Mouse (Mus musculus) left cerebral cortex, adult 9 months (tissue): ENCODE results near the gene BC016579.

Source experiments
- DNase-seq, 2 experiments: peaks; one replicate each; pipeline ENCODE4 v3.0.0; 2022; ENCODE audit warnings: low spot score in 2 of 2

BC016579 gene

GRCm38 (mm10) chr16:45653934-45654332, at the start of gene BC016579:
Gene BC016579, minus strand, starts transcription at chr16:45654068.
- no peak for DNase-seq

GRCm38 (mm10) chr16:45699301-45699700, 45.4 kb upstream of the BC016579 start:
- no peak for DNase-seq

DNA sequence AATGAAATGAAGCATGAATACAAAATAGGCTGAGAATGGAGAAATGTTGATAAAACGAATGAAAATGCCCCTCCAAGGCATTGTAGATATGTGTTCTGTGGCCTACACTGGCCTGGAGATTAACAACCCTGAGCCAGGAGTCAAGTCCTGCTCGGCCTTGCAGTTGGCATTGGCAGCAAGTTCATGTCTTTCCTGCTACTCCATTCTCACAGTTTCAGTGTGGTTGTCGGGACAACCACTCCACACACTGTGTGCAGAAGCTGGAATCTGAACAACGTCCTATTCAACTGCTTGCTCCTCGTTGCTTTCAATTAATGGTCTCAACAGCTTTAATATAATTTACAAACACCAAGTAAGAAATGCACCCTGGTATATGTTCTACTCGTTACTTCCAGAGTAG, 44.1 kb upstream of the BC016579 start:
- DNase-seq = no peak

- no peak for DNase-seq
Measured at GRCm38 (mm10) chr16:45695445-45696160, 41.7 kb upstream of the BC016579 start.

DNA sequence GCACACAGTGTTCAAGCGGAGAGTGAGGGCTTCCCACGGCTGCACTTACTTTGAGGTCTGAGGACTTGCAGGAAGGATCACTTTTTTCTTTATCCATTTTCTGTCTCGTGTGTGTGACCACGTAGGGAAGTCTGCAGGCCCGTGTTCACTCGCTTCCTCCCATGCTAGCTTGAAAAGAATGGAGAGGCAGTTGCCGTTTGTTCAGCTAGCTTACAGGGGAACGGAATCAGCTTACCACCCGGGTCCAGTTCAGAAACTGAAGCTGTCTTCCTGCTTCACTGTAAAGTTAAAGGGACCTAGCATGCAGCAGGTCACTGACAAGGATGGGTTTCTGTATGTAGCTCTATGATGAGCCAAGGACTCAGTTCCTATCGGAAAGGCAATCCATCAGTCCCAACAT, 39.7 kb upstream of the BC016579 start, which contains the start of gene Tmprss7:
Tmprss7 (minus strand) TSS at position 101 of the 400 bp plus-strand sequence.
- DNase-seq = no peak

DNA sequence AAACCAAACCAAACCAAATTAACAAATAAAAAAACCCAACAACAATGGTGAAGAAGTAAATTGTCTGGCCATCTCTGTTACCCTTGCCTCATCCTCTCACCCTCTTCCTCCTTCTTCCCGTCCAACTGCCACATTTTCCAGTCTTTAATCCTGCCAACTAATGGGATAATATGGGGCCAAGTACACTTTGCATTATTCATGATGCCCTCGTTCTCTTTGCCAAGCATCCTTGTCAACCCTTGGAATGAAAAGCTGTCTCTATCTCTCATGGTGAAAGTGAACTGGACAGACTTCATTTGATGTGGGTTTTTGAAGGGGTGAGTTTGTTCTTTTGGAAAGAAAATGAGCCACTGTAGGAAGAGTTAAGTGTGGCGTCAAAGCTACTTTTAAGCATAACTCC, 39.0 kb upstream of the BC016579 start:
- DNase-seq = no peak

- peak; percentile 28 to 60 for DNase-seq
Measured at GRCm38 (mm10) chr16:45690178-45690577, 36.3 kb upstream of the BC016579 start.

DNA sequence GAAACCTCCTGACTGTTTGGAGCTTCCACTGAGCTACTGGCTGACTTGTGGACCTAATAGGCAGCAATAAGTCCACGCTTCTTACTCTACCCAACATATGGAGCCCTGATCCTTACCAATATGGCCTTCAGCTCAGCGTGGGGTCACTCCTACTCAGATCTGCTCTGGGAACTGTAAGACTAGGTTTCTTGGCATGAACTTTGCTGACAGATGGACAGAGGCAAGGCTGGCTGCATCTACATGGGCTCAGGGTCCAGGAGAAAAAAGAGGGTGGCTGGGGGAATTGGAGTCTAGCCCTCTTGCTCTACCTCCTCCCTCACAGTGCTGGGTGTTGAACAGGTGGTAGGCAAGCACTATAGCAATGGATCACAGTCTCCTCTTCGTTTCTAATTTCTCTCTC, 33.0 kb upstream of the BC016579 start:
- no peak for DNase-seq

DNA sequence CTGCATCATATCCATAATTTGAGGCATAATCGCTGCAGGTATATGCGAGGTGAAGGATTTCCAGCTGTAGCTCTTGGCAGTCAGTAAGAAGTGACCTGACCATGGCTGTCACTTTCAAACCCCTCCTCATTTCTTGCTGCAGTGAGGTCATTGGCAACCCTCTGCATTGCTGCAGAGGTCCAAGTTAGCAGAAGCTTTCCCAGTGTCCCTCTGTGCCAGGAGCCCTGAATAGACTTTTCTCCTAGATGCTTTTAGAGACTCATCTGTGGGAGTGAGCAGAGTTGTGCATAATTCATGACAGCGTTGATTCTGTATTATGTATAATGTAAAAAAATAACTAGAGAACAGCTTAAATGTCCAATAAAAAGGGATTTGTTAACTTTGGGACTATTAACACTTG, 31.4 kb upstream of the BC016579 start:
- DNase-seq = peak in 1 of 2 experiments; percentile 39

DNA sequence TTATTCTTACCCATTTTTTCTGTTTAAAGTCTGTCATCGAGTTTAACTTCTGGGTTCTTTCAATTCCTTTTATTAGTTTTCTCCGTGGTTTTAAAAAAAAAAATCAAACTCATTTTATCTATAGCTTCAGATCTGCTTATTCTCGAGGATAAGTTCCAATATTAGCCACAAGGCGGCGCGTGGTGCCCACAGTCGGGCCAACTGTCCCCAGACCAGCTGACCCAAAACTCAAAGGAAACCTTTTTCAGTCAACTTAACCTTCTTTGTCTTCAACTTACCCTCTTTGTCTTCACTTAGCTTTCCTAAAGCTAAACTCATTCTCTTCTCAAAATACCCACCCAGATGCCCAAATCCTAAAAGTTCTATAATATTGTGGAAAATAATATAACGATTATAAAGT, 30.9 kb upstream of the BC016579 start:
- peak in 1 of 2 experiments; percentile 71 for DNase-seq

DNA sequence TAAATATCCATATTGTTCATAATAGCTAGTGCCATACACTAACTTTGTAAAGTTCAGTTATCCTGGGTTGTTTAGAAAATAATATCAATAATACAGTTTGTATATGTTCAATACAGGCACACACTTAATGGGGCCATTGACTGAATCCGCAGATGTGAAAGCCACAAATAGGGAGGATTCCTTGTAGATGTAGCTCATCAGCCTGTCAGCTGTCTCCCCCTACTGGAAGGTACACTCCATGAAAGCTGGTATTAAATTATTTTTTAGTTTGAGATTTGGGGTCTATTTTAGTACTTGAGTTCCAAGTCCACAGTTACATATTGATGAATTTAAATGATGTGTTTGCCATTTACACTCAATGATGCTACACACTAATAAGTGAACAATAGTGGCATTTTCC, 22.6 kb upstream of the BC016579 start:
- no peak for DNase-seq

DNA sequence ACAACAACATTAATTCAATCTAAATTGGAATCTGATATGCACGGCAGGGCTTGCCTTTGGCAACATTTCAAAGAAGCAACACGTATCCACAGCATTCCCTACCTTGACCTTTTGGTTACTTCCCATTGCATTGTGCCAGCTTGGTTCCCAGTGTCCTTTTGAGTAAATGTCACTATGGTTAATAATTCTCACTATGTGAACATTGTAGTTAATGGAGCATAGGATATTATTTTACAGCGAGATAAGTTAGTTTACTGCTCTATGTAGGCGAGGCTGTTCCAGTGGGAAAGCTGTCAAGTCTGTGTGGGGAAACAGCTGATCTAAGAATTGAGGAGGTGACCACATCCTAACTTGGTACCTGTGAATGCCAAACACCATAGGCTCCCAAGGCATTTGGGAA, 16.1 kb upstream of the BC016579 start:
- no peak for DNase-seq

DNA sequence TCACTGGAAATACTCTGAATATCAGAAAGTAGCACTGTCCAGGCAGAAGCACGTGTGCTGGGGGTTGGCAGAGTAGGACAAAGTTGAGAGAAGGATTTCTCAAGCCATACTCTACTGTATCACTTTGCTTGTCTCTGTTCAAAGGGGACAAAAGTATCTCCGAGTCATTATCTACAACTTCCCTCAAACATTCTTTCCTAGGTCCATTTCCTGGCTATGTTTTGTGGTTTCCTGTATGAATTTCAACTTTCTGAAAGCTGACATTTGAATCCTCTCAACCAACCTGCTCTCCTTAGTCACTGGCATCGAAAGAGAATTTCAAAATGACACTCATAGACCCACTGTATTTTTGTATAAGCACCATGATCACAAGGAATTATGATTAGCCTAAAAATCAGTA, 14.3 kb upstream of the BC016579 start:
- DNase-seq = no peak

- DNase-seq = no peak
Measured at GRCm38 (mm10) chr16:45666136-45666535, 12.3 kb upstream of the BC016579 start.

DNA sequence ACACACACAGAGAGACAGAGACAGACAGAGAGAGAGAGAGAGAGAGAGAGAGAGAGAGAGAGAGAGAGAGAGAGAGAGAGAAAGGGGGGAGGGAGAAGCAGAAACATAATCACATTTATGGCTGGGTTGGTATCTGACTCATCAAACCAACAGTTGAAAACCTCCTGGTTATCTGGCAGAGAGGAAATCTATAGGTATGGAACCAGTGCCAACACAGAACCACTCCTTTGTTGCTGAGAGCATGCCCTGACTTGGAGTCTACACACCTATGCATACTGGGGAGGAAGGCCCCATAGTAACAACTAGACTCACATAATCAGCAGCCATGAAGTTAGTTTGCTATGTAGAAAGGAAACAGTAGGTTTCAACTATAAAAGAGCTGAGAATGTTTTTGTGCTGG, 8.5 kb upstream of the BC016579 start:
- no peak for DNase-seq

- peak; percentile 26 to 62 for DNase-seq
Measured at GRCm38 (mm10) chr16:45659596-45659995, 5.7 kb upstream of the BC016579 start.

GRCm38 (mm10) chr16:45658248-45658647, 4.4 kb upstream of the BC016579 start:
- DNase-seq = no peak

DNA sequence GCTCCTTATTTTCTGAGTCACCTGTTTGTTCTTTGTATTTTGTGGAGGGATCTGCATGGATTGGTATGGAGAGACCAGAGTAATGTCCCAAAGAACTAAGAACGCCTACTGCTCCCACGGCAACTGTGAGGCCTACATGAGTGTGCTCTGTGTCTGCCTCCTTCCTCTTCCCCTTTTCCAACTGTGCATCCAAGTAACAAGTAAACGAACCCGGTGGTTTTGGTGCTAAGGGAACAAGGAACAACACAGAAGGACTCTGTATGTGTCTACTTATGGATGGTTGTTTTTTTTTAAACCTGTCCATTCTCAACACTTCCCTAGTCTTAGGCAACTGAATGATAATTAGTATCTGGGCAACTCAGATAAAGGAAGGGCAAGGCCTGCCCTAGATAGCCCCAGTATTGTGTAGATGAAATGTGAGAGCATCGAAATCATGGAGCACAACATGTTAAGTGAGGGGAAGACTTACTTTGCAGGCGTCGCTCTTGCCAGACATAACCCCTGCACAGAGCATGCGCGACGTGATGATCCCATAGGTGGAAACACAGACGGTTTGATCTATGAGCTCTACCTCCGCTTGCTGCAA, 3.8 kb upstream of the BC016579 start:
- DNase-seq = no peak

GRCm38 (mm10) chr16:45654465-45654864, 597 bp upstream of the BC016579 start:
- DNase-seq = no peak

GRCm38 (mm10) chr16:45653009-45653933, 597 bp downstream of the BC016579 start:
- DNase-seq = no peak

DNA sequence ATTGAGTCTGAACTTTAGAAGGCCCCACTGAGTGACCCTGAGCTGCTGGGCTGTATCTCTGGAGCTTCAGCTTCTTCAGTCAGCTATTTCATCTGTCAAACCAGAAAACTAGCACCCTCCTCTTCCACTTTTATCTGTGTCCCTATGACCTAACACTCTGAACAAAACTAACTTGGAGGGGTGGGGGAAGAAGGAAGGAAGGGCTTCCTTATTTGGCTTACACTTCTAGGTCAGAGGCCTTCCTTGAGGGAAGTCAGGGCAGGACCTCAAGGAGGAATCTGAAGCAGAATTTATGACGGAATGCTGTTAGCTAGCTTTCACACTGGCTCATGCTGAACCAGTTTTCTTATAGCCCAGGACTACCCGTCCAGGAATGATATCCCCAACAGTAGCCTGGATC, 2.4 kb downstream of the BC016579 start:
- DNase-seq = no peak

- DNase-seq = no peak
Measured at GRCm38 (mm10) chr16:45644380-45644779, 9.5 kb downstream of the BC016579 start.
